In the genomic region with DNA sequence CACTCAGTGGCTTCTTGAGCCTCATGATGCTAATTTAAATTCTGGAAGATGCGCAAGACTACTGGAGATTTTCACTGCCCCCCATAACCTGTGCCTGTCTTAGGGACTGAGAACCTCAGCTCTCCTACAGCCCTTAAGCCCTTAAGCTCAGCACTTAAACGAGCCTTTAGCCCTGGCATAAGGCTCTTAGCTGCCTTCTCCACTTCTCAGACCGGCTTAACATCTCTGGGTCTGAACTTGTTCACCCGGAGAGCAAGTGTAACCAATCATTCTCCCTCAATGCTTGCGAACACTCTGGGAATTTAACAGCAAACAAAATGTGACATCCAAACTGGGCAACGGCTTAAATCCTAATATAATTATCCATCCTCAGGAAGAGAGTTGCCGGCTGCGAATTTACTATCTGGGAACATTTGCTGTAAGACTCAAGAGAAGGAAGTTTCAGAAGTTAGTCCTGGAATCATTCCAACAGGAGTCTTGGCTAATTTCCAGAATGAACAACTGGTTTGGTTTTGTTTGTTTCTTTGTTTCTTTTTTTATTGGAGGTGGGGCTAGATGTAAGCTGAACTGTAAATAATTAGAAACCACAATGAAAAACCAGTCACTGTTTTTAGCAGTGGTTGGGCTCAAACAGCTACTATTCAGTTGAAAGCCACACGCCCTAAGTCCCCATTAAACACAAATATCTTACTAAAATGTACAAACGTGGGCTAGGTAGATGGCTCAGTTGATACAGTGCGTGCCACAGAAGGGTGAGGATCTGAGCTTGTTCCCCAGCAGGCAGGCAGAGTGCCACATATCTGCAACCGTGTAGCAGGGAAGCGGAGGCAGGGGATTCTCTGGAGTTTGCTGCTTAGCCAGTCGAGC, we compare ENCODE assay signal across 10 mouse cellular contexts. TPM values are rescaled to one million over a fixed set of nuclear protein-coding genes. Genes with fewer than 3 reads are reported as not detected.
DNase-seq lines count a peak whose midpoint lies in the region; ATAC-seq and TF ChIP-seq lines count a peak whose summit lies in the region.
"Had no signal": no experiment of that assay in that cellular context is flagged by ENCODE, and none has a peak within 500 bp of the region (broad histone marks: within the 10 kb centered on the region; RNA-seq: fewer than 3 reads in every experiment).

No protein-coding gene starts in this region.

- peak; percentile 36; the same call in 1 of the 2 replicates for ATAC-seq in forebrain, embryonic 14.5 days
- no peak for ATAC-seq in forebrain, embryonic 11.5 days (replicated peaks; ENCODE audit: low FRiP score)
- peak; percentile 63 for ATAC-seq in lung, embryonic 14.5 days (ENCODE audit: insufficient read depth)
- no peak for ATAC-seq in heart, postnatal 0 days (ENCODE audit: insufficient read depth, low read depth)

- no peak for TF ChIP-seq EP300 in heart, postnatal 0 days (IDR thresholded peaks at IDR 0.05; ENCODE audit: low read depth)

- no peaks in the 10 kb centered on the region for H3K27me3 ChIP-seq in forebrain, embryonic 14.5 days (replicated peaks; ENCODE audit: control insufficient read depth, insufficient read depth, low read length)
- H3K27me3 ChIP-seq in forebrain, embryonic 11.5 days (ENCODE audit: control insufficient read depth, insufficient read depth, low read length), result no peaks in the 10 kb centered on the region
- no peaks in the 10 kb centered on the region for H3K27me3 ChIP-seq in lung, embryonic 14.5 days (ENCODE audit: insufficient read depth, low read length)
- H3K27me3 ChIP-seq in heart, postnatal 0 days (ENCODE audit: control insufficient read depth, insufficient read depth, low read length), result no peaks in the 10 kb centered on the region

- H3K9ac ChIP-seq in forebrain, embryonic 14.5 days (ENCODE audit: low read length), result no peak overlapping the region
- no peak overlapping the region for H3K9ac ChIP-seq in forebrain, embryonic 11.5 days (ENCODE audit: low read length)
- no peak overlapping the region for H3K9ac ChIP-seq in lung, embryonic 14.5 days
- no peak overlapping the region for H3K9ac ChIP-seq in heart, postnatal 0 days (replicated peaks; ENCODE audit: low read depth, low read length)
- H3K9ac ChIP-seq: liver, embryonic 14.5 days had no signal

- peaks cover 7% of the 10 kb centered on the region for H3K4me1 ChIP-seq in forebrain, embryonic 14.5 days (ENCODE audit: control insufficient read depth, insufficient read depth, low read length)
- H3K4me1 ChIP-seq in forebrain, embryonic 11.5 days (replicated peaks; ENCODE audit: control insufficient read depth, insufficient read depth, low read length), result no peaks in the 10 kb centered on the region
- 0 out of 2 replicates have a peak, but pooled peaks cover 6% of the 10 kb centered on the region for H3K4me1 ChIP-seq in lung, embryonic 14.5 days (ENCODE audit: insufficient read depth)
- peaks cover 35% of the 10 kb centered on the region for H3K4me1 ChIP-seq in heart, postnatal 0 days (ENCODE audit: control insufficient read depth, insufficient read depth)

- H3K27ac ChIP-seq in forebrain, embryonic 14.5 days (ENCODE audit: low read depth, low read length), result no peak overlapping the region
- no peak overlapping the region for H3K27ac ChIP-seq in forebrain, embryonic 11.5 days (ENCODE audit: low read depth, low read length)
- H3K27ac ChIP-seq in lung, embryonic 14.5 days (ENCODE audit: low read depth), result peak overlapping the region; percentile 54; the same call in 1 of the 2 replicates
- peak overlapping the region; percentile 88 for H3K27ac ChIP-seq in heart, postnatal 0 days (ENCODE audit: low read depth)
- H3K27ac ChIP-seq: liver, embryonic 14.5 days had no signal

- peak; percentile 45 for DNase-seq in forebrain, embryonic 14.5 days (ENCODE audit: low spot score)
- DNase-seq in forebrain, embryonic 11.5 days (ENCODE audit: low spot score), result no peak
- peak; percentile 85 for DNase-seq in lung, embryonic 14.5 days
- DNase-seq in lung, postnatal 14 days, result no peak
- peak; percentile 10 for DNase-seq in heart, postnatal 0 days (ENCODE audit: low spot score)
- peak; percentile 26 for DNase-seq in skeletal muscle tissue, adult 2 months (ENCODE audit: low read depth, low spot score)
- DNase-seq in cerebellum, postnatal 4 days (ENCODE audit: low spot score in 2 of 2), result no peak
- DNase-seq in right cerebral cortex, postnatal 36 days (ENCODE audit: low spot score in 2 of 2), result no peak
- DNase-seq: cerebellum, postnatal 14 days had no signal

- no peaks in the 10 kb centered on the region for H3K9me3 ChIP-seq in forebrain, embryonic 14.5 days (replicated peaks; ENCODE audit: control insufficient read depth, low read length)
- no peaks in the 10 kb centered on the region for H3K9me3 ChIP-seq in forebrain, embryonic 11.5 days (ENCODE audit: control insufficient read depth, low read length)
- no peaks in the 10 kb centered on the region for H3K9me3 ChIP-seq in lung, embryonic 14.5 days (ENCODE audit: low read depth, low read length)
- no peaks in the 10 kb centered on the region for H3K9me3 ChIP-seq in heart, postnatal 0 days (replicated peaks; ENCODE audit: control insufficient read depth, low read length)

- TF ChIP-seq CTCF in lung, embryonic 14.5 days (IDR thresholded peaks at IDR 0.05; ENCODE audit: low read depth), result no peak
- TF ChIP-seq CTCF in heart, postnatal 0 days (IDR thresholded peaks at IDR 0.05; ENCODE audit: low read depth), result no peak

- 31% methylated on average over 14 of the region's 14 CpGs for WGBS in forebrain, embryonic 14.5 days
- WGBS in forebrain, embryonic 11.5 days, result 79% methylated on average over 14 of the region's 14 CpGs
- 31% methylated on average over 14 of the region's 14 CpGs for WGBS in lung, embryonic 14.5 days
- WGBS in heart, postnatal 0 days, result 30% methylated on average over 14 of the region's 14 CpGs

- H3K4me2 ChIP-seq in forebrain, embryonic 14.5 days (ENCODE audit: low read length), result no peak overlapping the region
- no peak overlapping the region for H3K4me2 ChIP-seq in forebrain, embryonic 11.5 days (ENCODE audit: low read depth, low read length, severe bottlenecking)
- no peak overlapping the region for H3K4me2 ChIP-seq in lung, embryonic 14.5 days
- H3K4me2 ChIP-seq in heart, postnatal 0 days (ENCODE audit: low read depth, low read length), result peak overlapping the region; percentile 3; the same call in 1 of the 2 replicates

- no peak overlapping the region for H3K4me3 ChIP-seq in forebrain, embryonic 14.5 days (ENCODE audit: low read depth, low read length)
- no peak overlapping the region for H3K4me3 ChIP-seq in forebrain, embryonic 11.5 days (ENCODE audit: low read depth, low read length)
- no peak overlapping the region for H3K4me3 ChIP-seq in lung, embryonic 14.5 days (ENCODE audit: low read depth, low read length)
- H3K4me3 ChIP-seq in heart, postnatal 0 days (ENCODE audit: low read depth, low read length), result no peak overlapping the region

- H3K36me3 ChIP-seq in forebrain, embryonic 14.5 days (ENCODE audit: control insufficient read depth, insufficient read depth, low read length), result peaks cover 11% of the 10 kb centered on the region
- H3K36me3 ChIP-seq in forebrain, embryonic 11.5 days (ENCODE audit: control insufficient read depth, insufficient read depth, low read length), result no peaks in the 10 kb centered on the region; the same call in 1 of the 2 replicates
- no peaks in the 10 kb centered on the region for H3K36me3 ChIP-seq in lung, embryonic 14.5 days (ENCODE audit: insufficient read depth)
- H3K36me3 ChIP-seq in heart, postnatal 0 days (replicated peaks; ENCODE audit: control insufficient read depth, insufficient read depth, low read length), result peaks cover 7% of the 10 kb centered on the region; the same call in 1 of the 2 replicates

RNA-seq across cellular contexts. Expression of a gene that starts 13.5 kb away (rescaled TPM):
- 53.6 and 61.1 TPM in 2 replicates for polyA plus RNA-seq in forebrain, embryonic 14.5 days (2014; fragmentation: Nextera tagmentation; extraction: Ambion mirVana)
- 17.3 and 18.8 TPM in 2 replicates for polyA plus RNA-seq in forebrain, embryonic 11.5 days (2014; fragmentation: Nextera tagmentation; extraction: Ambion mirVana)
- polyA plus RNA-seq in lung, embryonic 14.5 days (2014; fragmentation: Nextera tagmentation; extraction: Ambion mirVana), result 19.0 and 21.9 TPM in 2 replicates
- total RNA-seq in heart, postnatal 0 days (2014; rRNA removed; ENCODE audit: low replicate concordance), result 56.4 and 110 TPM in 2 replicates
- polyA plus RNA-seq in heart, postnatal 0 days (2015; fragmentation: Nextera tagmentation; extraction: Ambion mirVana), result 54.5 and 56.5 TPM in 2 replicates

RNA-seq across cellular contexts. Expression of a gene that starts 34.9 kb away (rescaled TPM):
- 0.15 and 0.27 TPM in 2 replicates for polyA plus RNA-seq in forebrain, embryonic 14.5 days (2014; fragmentation: Nextera tagmentation; extraction: Ambion mirVana)
- polyA plus RNA-seq in forebrain, embryonic 11.5 days (2014; fragmentation: Nextera tagmentation; extraction: Ambion mirVana), result not detected in 2 replicates
- polyA plus RNA-seq in lung, embryonic 14.5 days (2014; fragmentation: Nextera tagmentation; extraction: Ambion mirVana), result not detected in 2 replicates
- total RNA-seq in heart, postnatal 0 days (2014; rRNA removed; ENCODE audit: low replicate concordance), result 0.27 and 2.3 TPM in 2 replicates
- polyA plus RNA-seq in heart, postnatal 0 days (2015; fragmentation: Nextera tagmentation; extraction: Ambion mirVana), result 0.12 and 0.22 TPM in 2 replicates

RNA-seq across cellular contexts. Expression of a gene that starts 47.6 kb away (rescaled TPM):
- 63.0 and 71.9 TPM in 2 replicates for polyA plus RNA-seq in forebrain, embryonic 14.5 days (2014; fragmentation: Nextera tagmentation; extraction: Ambion mirVana)
- 71.7 and 76.9 TPM in 2 replicates for polyA plus RNA-seq in forebrain, embryonic 11.5 days (2014; fragmentation: Nextera tagmentation; extraction: Ambion mirVana)
- polyA plus RNA-seq in lung, embryonic 14.5 days (2014; fragmentation: Nextera tagmentation; extraction: Ambion mirVana), result 56.9 and 59.6 TPM in 2 replicates
- total RNA-seq in heart, postnatal 0 days (2014; rRNA removed; ENCODE audit: low replicate concordance), result 10.7 and 26.5 TPM in 2 replicates
- polyA plus RNA-seq in heart, postnatal 0 days (2015; fragmentation: Nextera tagmentation; extraction: Ambion mirVana), result 18.8 and 19.6 TPM in 2 replicates

Comparison
In these comparisons a context has a peak if more than half of its experiments do, and no peak if none do; other contexts are left out.
1. ATAC-seq: peak in forebrain, embryonic 14.5 days (single experiment) and lung, embryonic 14.5 days (single experiment); none in forebrain, embryonic 11.5 days (single experiment) and heart, postnatal 0 days (single experiment).
2. DNase-seq: peak in forebrain, embryonic 14.5 days (single experiment), lung, embryonic 14.5 days (single experiment), heart, postnatal 0 days (single experiment) and skeletal muscle tissue, adult 2 months (single experiment); none in forebrain, embryonic 11.5 days (single experiment), lung, postnatal 14 days (single experiment), cerebellum, postnatal 4 days (0 of 2) and right cerebral cortex, postnatal 36 days (0 of 2).
3. H3K27ac ChIP-seq: peak in lung, embryonic 14.5 days (single experiment) and heart, postnatal 0 days (single experiment); none in forebrain, embryonic 14.5 days (single experiment) and forebrain, embryonic 11.5 days (single experiment).